9 mouse cellular contexts compared by ENCODE assay signal in the genomic region with DNA sequence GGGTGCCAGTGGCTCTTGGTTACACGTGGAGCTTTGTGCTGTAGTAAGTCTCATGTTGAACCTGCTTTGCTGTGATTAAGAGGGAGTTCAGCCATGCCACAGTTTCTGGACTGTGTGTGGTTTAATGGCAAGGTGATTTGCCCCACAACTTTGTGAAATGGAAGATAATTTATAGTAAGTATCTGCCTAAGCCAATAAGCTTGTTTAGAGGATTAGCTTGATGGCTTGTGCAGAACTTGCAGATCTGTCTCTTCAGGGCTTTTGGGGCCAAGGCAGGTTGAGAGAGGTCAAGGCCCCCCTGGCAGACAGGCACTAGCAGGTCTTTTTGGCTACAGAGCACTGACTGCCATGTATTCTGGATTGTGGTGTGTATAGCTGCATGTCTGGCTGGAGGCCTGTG.
"Had no signal": no experiment of that assay in that cellular context is flagged by ENCODE, and none has a peak within 500 bp of the region (broad histone marks: within the 10 kb centered on the region; RNA-seq: fewer than 3 reads in every experiment).

No protein-coding gene starts in this region.

- DNase-seq: liver, embryonic 13.5 days; liver, postnatal 0 days; lung, adult 2 months; lung, postnatal 14 days; lung, postnatal 36 days; right cerebral cortex, adult 18-20 months; thymus, adult 2 months; thymus, postnatal 25 days; thymus, postnatal 4 days had no signal
